Mouse (Mus musculus) neural tube, embryonic 14.5 days (tissue): Measurements from ENCODE around the gene Atp4a. TPM values are rescaled to one million over a fixed set of nuclear protein-coding genes. Genes with fewer than 3 reads are reported as not detected.

Experiments
- ATAC-seq: fragments of 200-750 bp; cut with Nextera tagmentation; 2 replicates; pipeline ENCODE4 v1.8.0; 2017; ENCODE audit warnings: low read depth, mild to moderate bottlenecking, moderate TSS enrichment, moderate library complexity
- H3K27ac ChIP-seq: fragments of 300-500 bp; sonication (generic); 2 replicates; pipeline ENCODE4 v1.5.1; 2014; ENCODE audit warnings: low read depth, mild to moderate bottlenecking, control low read depth, low read length, moderate library complexity, mixed read lengths
- H3K27me3 ChIP-seq: fragments of 300-500 bp; sonication (generic); 2 replicates; pipeline ENCODE4 v1.6.1; 2014; ENCODE audit warnings: low read length; ENCODE audit not compliant: control insufficient read depth, insufficient read depth
- H3K36me3 ChIP-seq: fragments of 300-500 bp; sonication (generic); 2 replicates; pipeline ENCODE4 v1.6.1; 2014; ENCODE audit warnings: low read length, mixed read lengths; ENCODE audit not compliant: control insufficient read depth, insufficient read depth
- H3K4me1 ChIP-seq: fragments of 300-500 bp; sonication (generic); 2 replicates; pipeline ENCODE4 v1.6.1; 2014; ENCODE audit warnings: low read length; ENCODE audit not compliant: control insufficient read depth, insufficient read depth
- H3K4me2 ChIP-seq: fragments of 300-500 bp; sonication (generic); 2 replicates; pipeline ENCODE4 v1.6.1; 2014; ENCODE audit warnings: mild to moderate bottlenecking, low read depth, low read length, control low read depth
- H3K4me3 ChIP-seq: fragments of 300-500 bp; sonication (generic); 2 replicates; pipeline ENCODE4 v1.5.1; 2014; ENCODE audit warnings: low read depth, low read length, control low read depth, mixed read lengths
- H3K9ac ChIP-seq: fragments of 300-500 bp; sonication (generic); replicated peaks from 2 replicates; pipeline ENCODE4 v1.6.1; 2014; ENCODE audit warnings: low read depth, mild to moderate bottlenecking, control low read depth, low read length, mixed read lengths
- H3K9me3 ChIP-seq: fragments of 300-500 bp; sonication (generic); 2 replicates; pipeline ENCODE4 v1.6.1; 2016; ENCODE audit warnings: low read length; ENCODE audit not compliant: control insufficient read depth
- WGBS: fragments of 180-500 bp; shearing (Covaris S2); extraction: QIAGEN DNeasy Blood & Tissue Kit; methylation state at CpG from one replicate; pipeline ENCODE4 v1.1.7; 2014; 5-methylcytosine and 5-hydroxymethylcytosine counted together
- polyA plus RNA-seq: library from polyadenylated mRNA; unstranded; fragments of >200 nt; fragmentation: Nextera tagmentation; extraction: Ambion mirVana; gene quantifications from 2 replicates; pipeline ENCODE4 v1.2.1, GENCODE M21; 2014

The Atp4a gene
- polyA plus RNA-seq: 1.9 and 2.9 TPM in 2 replicates

DNA sequence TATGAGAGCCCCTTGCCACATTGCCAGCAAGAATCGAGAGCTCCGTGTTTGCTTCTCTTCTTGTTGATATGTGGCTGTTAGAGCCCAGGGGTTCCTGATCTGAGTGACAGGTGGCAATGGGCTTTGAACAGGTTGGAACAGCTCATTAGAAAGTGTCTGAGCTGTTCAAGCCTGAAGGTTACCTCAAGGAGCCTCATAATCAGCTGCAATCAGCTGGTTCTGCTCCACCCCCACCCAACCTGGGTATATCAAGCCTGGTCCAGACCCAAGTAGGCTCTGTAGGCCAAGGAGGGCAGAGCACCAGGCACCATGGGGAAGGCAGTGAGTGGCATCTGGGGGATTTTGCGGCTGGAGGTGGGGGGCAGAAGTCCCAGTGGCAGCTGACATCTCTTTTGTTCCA, at the start of gene Atp4a:
Atp4a (plus strand) TSS at position 268 of the 400 bp plus-strand sequence.
- H3K27me3 ChIP-seq: no peaks in the 10 kb centered on the region
- 87% methylated on average over 3 of the region's 3 CpGs for WGBS

DNA sequence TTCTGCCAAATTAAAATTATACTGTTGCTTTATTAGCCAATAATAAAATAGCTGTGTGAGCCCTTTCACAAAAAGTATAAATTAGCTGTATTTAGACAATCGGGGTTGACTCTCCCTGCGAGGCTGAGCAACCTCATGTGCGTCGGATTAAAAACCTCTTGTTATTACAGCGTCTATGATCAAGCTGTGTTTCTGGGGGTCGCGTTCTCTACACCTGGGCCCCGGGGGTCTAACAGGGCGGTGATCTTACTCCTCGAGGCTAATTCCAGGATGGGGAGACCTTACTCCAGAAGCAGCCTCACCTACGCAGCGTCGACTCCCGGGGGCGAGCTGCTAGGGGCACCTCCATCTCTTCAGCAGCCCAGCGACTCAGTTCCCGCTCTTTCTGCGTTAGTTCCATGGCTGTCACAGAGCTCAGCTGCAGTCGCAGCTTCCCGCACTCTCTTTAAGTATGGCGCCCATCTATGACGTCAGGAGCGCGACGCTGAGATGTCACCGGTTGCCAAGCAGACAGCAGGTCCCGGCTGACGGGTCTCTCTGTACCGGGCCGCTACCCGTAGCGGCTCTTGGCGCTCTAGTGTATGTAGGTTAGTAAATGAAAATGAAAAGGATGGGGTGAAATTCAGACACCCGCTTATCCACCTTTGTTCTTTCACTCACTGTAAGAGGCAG, 47.3 kb upstream of the Atp4a start, which contains the start of gene Haus5:
Haus5 (minus strand) TSS at position 466 of the 672 bp plus-strand sequence.
- peak; percentile 95 for ATAC-seq
- H3K9ac ChIP-seq: peak within 1 kb of the TSS; percentile 8
- H3K4me1 ChIP-seq: no peaks in the 10 kb centered on the region
- 0 out of 2 replicates have a peak, but pooled peaks cover 3% of the 10 kb centered on the region for H3K36me3 ChIP-seq
- no peaks in the 10 kb centered on the region for H3K9me3 ChIP-seq
- H3K4me2 ChIP-seq: peak within 1 kb of the TSS; percentile 56
- under 1% methylated on average over 34 of the region's 34 CpGs for WGBS
- H3K27me3 ChIP-seq: no peaks in the 10 kb centered on the region
- H3K27ac ChIP-seq: peak within 1 kb of the TSS; percentile 16
- peak within 1 kb of the TSS; percentile 29 for H3K4me3 ChIP-seq

More for the DNA sequence above, at the start of gene Atp4a:
- Histone ChIP-seq H3K4me3 (no peak within 1 kb of the TSS), H3K9ac (no peak within 1 kb of the TSS), H3K36me3 (no peaks in the 10 kb centered on the region), H3K27ac (no peak within 1 kb of the TSS), H3K4me1 (no peaks in the 10 kb centered on the region), H3K4me2 (no peak within 1 kb of the TSS), H3K9me3 (no peaks in the 10 kb centered on the region)
- ATAC-seq: no peak

DNA sequence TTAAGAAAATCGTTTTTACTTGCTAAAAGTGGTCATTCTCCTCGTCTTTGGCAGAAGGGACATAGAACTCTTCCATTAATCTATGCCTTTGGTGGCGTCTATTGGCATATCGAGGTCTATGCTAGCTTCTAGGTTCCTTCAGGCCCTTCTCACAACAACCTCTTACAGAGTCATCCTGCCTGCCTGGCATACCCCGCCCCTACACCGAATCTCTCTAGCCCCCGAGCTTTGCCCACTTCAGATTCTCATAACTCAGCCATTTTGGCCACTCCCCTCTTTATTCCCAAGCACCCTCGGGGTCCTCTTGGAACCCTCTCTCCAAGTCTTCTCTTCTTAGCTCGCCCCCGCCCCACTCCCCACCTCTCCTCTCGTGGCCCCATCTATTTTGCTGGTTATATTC, 46.7 kb upstream of the Atp4a start:
- H3K36me3 ChIP-seq: no peaks in the 10 kb centered on the region
- 6% methylated on average over 11 of the region's 11 CpGs for WGBS
- H3K9ac ChIP-seq: peak overlapping the region; percentile 8
- H3K4me3 ChIP-seq: peak overlapping the region; percentile 29
- ATAC-seq: peak; percentile 76
- no peaks in the 10 kb centered on the region for H3K27me3 ChIP-seq
- H3K4me1 ChIP-seq: no peaks in the 10 kb centered on the region
- H3K9me3 ChIP-seq: no peaks in the 10 kb centered on the region
- H3K27ac ChIP-seq: peak overlapping the region; percentile 16
- peak overlapping the region; percentile 56 for H3K4me2 ChIP-seq

DNA sequence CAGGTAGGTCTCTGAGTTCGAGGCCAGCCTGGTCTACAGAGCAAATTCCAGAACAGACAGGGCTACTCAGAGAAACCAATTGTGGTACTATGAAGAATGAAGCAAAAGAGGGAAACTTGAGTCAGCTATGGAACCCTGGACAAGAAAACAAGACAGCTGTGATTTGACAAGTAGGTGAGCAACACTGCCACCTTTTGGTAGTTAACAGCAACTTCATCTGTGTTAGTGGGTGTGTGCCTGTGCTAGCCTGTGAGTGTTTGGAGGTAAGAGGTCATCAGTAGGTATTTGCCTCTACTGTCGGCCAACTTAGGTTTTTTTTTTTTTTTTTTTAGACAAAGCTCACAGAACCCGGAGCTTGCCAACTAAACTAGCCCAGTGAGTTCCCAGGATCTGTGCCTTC, 42.8 kb upstream of the Atp4a start:
- H3K36me3 ChIP-seq: no peaks in the 10 kb centered on the region
- H3K27me3 ChIP-seq: no peaks in the 10 kb centered on the region
- no peaks in the 10 kb centered on the region for H3K9me3 ChIP-seq
- ATAC-seq: no peak
- no peak overlapping the region for H3K27ac ChIP-seq
- H3K9ac ChIP-seq: no peak overlapping the region
- 36% methylated on average over 3 of the region's 3 CpGs for WGBS
- H3K4me3 ChIP-seq: no peak overlapping the region
- no peak overlapping the region for H3K4me2 ChIP-seq
- H3K4me1 ChIP-seq: no peaks in the 10 kb centered on the region

DNA sequence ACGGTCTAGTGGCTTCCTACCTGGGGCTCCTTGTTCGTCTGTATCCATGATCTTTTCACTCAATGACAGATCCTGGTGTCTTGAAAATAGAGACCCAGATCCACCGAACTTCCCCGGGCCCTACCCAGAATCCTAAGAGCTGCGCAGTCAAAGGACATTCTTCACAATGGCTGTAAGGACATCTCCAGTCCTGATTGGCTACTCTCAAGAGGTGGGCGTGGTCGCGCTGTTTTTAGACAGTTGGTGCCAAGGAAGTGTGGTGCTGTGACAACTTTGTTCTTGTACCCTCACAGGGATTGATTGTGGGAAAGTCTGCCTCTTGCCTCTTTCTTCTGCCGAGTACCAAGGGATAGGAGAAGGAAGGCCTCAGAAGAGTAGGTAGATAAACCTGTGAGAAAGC, 40.5 kb upstream of the Atp4a start, which contains the start of gene Pmis2:
Pmis2 (minus strand) TSS at position 126 of the 400 bp plus-strand sequence.
- Histone ChIP-seq H3K27me3 (no peaks in the 10 kb centered on the region), H3K9ac (no peak within 1 kb of the TSS), H3K4me3 (no peak within 1 kb of the TSS), H3K36me3 (no peaks in the 10 kb centered on the region), H3K9me3 (no peaks in the 10 kb centered on the region), H3K4me1 (no peaks in the 10 kb centered on the region), H3K27ac (no peak within 1 kb of the TSS), H3K4me2 (no peak within 1 kb of the TSS)
- ATAC-seq: no peak
- WGBS: 73% methylated on average over 9 of the region's 9 CpGs

DNA sequence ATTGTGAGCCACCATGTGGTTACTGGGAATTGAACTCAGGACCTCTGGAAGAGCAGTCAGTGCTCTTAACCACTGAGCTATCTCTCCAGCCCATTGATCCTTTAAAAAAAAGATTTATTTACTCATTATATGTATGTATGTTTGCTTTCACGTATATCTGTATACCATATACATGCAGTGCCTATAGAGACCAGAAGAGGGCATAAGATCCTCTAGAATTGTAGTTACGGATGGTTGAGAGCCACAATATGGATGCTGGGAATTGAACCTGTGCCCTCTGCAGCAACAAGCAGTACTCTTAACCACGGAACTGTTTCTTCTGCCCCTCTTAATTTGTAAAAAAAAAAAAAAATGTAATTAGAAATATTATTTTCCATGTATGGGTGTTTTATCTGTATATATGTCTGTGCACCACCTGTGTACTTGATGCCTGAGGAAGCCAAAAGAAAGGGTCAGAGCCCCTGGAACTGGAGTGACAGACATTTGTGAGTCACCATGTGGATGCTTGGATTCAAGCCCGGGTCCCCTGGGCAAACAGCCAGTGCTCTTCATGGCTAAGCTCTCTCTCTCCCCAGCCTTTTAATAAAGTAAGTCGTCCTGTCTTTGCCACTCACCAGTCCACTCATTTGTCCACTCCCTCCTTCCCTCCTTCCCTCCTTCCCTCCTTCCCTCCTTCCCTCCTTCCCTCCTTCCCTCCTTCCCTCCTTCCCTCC, 33.6 kb upstream of the Atp4a start:
- H3K4me1 ChIP-seq: no peaks in the 10 kb centered on the region
- no peak overlapping the region for H3K4me3 ChIP-seq
- ATAC-seq: no peak
- H3K27ac ChIP-seq: no peak overlapping the region
- no peaks in the 10 kb centered on the region for H3K27me3 ChIP-seq
- H3K9ac ChIP-seq: no peak overlapping the region
- 65% methylated on average over 5 of the region's 5 CpGs for WGBS
- no peaks in the 10 kb centered on the region for H3K9me3 ChIP-seq
- no peaks in the 10 kb centered on the region for H3K36me3 ChIP-seq
- H3K4me2 ChIP-seq: no peak overlapping the region

DNA sequence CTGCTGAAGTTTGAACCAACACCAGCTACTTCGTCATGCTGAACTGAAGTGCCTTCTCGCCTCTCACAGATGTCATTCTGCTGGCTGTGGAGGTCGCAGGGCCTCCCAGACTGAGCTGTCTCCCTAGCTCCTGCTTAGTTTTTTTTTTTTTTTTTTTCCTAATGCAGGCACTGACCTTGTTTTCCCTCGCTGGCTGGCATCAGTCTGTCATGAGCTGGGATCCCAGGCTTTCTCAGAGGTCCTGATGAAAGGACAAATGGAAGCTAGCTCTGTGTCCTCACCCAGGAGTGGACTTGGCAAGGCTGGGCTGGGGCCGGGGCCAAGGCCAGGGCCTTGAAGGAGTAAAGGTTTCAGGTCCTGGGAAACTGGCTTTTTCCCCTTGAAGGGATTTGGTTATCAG, 30.1 kb upstream of the Atp4a start:
- H3K27ac ChIP-seq: no peak overlapping the region
- no peaks in the 10 kb centered on the region for H3K9me3 ChIP-seq
- no peak overlapping the region for H3K4me3 ChIP-seq
- no peaks in the 10 kb centered on the region for H3K4me1 ChIP-seq
- no peaks in the 10 kb centered on the region for H3K36me3 ChIP-seq
- no peak overlapping the region for H3K4me2 ChIP-seq
- no peak for ATAC-seq
- no peaks in the 10 kb centered on the region for H3K27me3 ChIP-seq
- no peak overlapping the region for H3K9ac ChIP-seq
- WGBS: 69% methylated on average over 5 of the region's 5 CpGs

DNA sequence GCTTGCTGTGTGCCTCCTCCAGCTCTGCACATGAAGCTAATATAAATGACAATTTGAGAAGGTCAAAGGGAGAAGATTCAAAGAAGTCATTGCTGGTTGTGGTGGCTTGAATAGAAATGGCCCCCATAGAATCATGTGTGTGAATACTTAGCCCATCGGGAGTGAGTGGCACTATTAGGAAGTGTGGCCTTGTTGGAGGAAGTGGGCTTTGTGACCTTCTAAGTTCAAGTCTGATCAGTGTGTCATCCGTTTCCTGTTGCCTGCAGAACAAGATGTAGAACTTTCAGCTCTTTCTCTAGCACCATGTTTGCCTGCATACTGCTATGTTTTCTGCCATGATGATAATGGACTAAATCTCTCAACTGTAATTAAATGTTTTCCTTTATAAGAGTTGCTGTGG, 28.6 kb upstream of the Atp4a start:
- WGBS: 85% methylated on average over 2 of the region's 2 CpGs

DNA sequence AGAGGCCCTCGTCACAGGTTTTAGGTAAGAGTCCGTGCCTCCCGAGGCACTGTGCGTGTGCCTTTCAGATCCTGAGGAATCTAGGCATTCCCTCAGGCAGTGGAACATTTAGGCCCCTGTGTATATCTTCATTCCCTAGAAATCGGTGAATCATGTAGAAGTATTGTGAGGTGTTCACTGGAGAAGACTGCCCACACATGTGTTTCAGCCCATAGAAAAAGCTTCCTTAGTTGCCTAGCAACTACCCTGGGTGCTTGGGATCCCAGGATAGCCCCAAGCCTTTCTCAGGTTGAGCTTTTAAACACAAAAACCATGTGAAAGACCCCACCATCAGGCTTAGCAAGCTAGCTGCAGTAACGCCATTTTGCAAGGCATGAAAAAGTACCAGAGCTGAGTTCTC, 23.7 kb upstream of the Atp4a start:
- Histone ChIP-seq H3K27me3 (peaks cover 3% of the 10 kb centered on the region; the same call in 1 of the 2 replicates), H3K4me1 (no peaks in the 10 kb centered on the region), H3K9ac (no peak overlapping the region), H3K9me3 (no peaks in the 10 kb centered on the region), H3K36me3 (no peaks in the 10 kb centered on the region), H3K4me3 (no peak overlapping the region), H3K27ac (no peak overlapping the region), H3K4me2 (no peak overlapping the region)
- no peak for ATAC-seq
- WGBS: 86% methylated on average over 6 of the region's 6 CpGs

More for the DNA sequence above, 28.6 kb upstream of the Atp4a start:
- Histone ChIP-seq H3K9ac (no peak overlapping the region), H3K4me2 (no peak overlapping the region), H3K27ac (no peak overlapping the region), H3K4me3 (no peak overlapping the region), H3K9me3 (no peaks in the 10 kb centered on the region), H3K4me1 (no peaks in the 10 kb centered on the region), H3K36me3 (no peaks in the 10 kb centered on the region), H3K27me3 (peaks cover 3% of the 10 kb centered on the region; the same call in 1 of the 2 replicates)
- ATAC-seq: no peak
